Mouse (Mus musculus) CH12.LX (cell line): Measurements from ENCODE around the gene Rrbp1.

ENCODE experiments used
- CTCF ChIP-seq, 2 experiments: IDR thresholded peaks in 1 of 2; conservative IDR thresholded peaks in 1 of 2; 2 replicates each; pipeline ENCODE4 v1.5.1; 2011 to 2012; ENCODE audit warnings: low read depth in 2 of 2, low read length in 2 of 2, improper control_type of control experiment in 1 of 2, inconsistent platforms in 1 of 2, mild to moderate bottlenecking in 1 of 2, moderate library complexity in 1 of 2
- EP300 ChIP-seq: IDR thresholded peaks from 2 replicates; pipeline ENCODE4 v1.6.1; 2011; ENCODE audit warnings: low read length, improper control_type of control experiment
- NELFE ChIP-seq: IDR thresholded peaks from 2 replicates; pipeline ENCODE4 v1.6.1; 2011; ENCODE audit warnings: low read depth, low read length, improper control_type of control experiment
- POLR2A ChIP-seq: IDR thresholded peaks from 2 replicates; pipeline ENCODE4 v1.6.1; 2011; ENCODE audit warnings: low read depth, mild to moderate bottlenecking, improper control_type of control experiment, low read length

DNA sequence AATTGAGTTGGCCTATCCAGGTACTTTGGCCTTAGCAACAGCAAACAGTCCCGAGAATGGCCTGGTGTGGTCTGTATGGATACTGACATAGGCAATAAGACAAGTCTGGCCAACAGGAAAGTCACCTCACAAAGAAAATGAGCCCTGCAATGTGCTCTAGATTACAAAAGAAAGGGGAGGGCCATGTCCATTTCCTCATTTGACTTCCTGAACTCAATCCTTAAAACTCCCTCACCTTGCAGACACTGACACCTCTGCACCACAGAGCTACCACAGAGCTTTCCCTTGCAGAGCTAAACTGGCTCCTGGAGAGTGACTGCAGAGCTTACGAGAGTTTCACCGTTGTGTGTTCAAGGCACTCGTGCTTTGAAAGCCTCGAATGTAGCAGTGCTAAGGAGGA lies 48.9 kb downstream of the Rrbp1 start:
- TF ChIP-seq EP300 (no peak), POLR2A (no peak), CTCF (conservative IDR thresholded peaks at IDR 0.05 in 1 of 2, IDR thresholded peaks at IDR 0.05 in 1 of 2; ENCODE audit: low read depth in 2 of 2, low read length in 2 of 2) (no peak), NELFE (no peak)
